Mouse (Mus musculus) liver, adult 2 months (tissue): ENCODE measurements around the gene Gm28044.

ENCODE experiments used
- CTCF ChIP-seq: fragments of 200-500 bp; IDR thresholded peaks from 2 replicates; pipeline ENCODE4 v1.5.1; 2011; ENCODE audit warnings: low read depth, low read length, control low read depth
- POLR2A ChIP-seq: fragments of 200-500 bp; IDR thresholded peaks from 2 replicates; pipeline ENCODE4 v1.6.1; 2011; ENCODE audit warnings: low read length, control low read depth; ENCODE audit not compliant: insufficient read depth; ENCODE audit errors: extremely low read depth

- TF ChIP-seq POLR2A = 0 out of 2 replicates have a peak, but pooled peaks have one; percentile 12
- no peak for TF ChIP-seq CTCF
Measured at GRCm38 (mm10) chr13:67305822-67306672, 54.3 kb downstream of the Gm28044 start, which contains the start of gene Zfp457.
